Mouse (Mus musculus) granulocyte monocyte progenitor cell, adult 5-6 weeks (primary cell): ENCODE measurements around the gene Abhd17b. TPM values are rescaled to one million over a fixed set of nuclear protein-coding genes. Genes with fewer than 3 reads are reported as not detected.
"Not testable (repeated sequence)": the region's sequence is repeated elsewhere in the genome, so short reads cannot be mapped to it uniquely, and the experiment has no call there.

Experiments used
- ATAC-seq: replicated peaks from 2 replicates; pipeline ENCODE4 v1.8.0; 2016; ENCODE audit warnings: mild to moderate bottlenecking, moderate TSS enrichment, inconsistent platforms; ENCODE audit not compliant: poor library complexity, severe bottlenecking
- total RNA-seq, 2 experiments: library from RNA; stranded (forward) in 1 of 2; stranded (reverse) in 1 of 2; fragments of 200-712, 200-1000 nt in 1 of 2; fragments of >200 nt in 1 of 2; fragmentation: Nextera tagmentation in 1 of 2; gene quantifications; 2 replicates each; pipeline ENCODE4 v1.2.3; 2014 to 2017

Abhd17b gene
- total RNA-seq (2014; fragmentation: Nextera tagmentation) = 57.7 and 62.0 TPM in 2 replicates
- total RNA-seq (2017) = 63.0 and 66.5 TPM in 2 replicates

GRCm38 (mm10) chr19:21653172-21653981 lies at the start of gene Abhd17b:
Gene Abhd17b (plus strand): TSS chr19:21653185.
- ATAC-seq = no peak

- ATAC-seq = peak; percentile 79
Measured at GRCm38 (mm10) chr19:21603836-21604235, 49.1 kb upstream of the Abhd17b start.

GRCm38 (mm10) chr19:21605294-21605693 lies 47.7 kb upstream of the Abhd17b start:
- peak; percentile 72 for ATAC-seq

- no peak for ATAC-seq
Measured at GRCm38 (mm10) chr19:21610240-21610639, 42.7 kb upstream of the Abhd17b start.

- ATAC-seq = no peak
Measured at GRCm38 (mm10) chr19:21611297-21611696, 41.7 kb upstream of the Abhd17b start.

- ATAC-seq = peak; percentile 83
Measured at GRCm38 (mm10) chr19:21611725-21612575, 41.0 kb upstream of the Abhd17b start.

GRCm38 (mm10) chr19:21615801-21616200 lies 37.2 kb upstream of the Abhd17b start:
- ATAC-seq = peak; percentile 41; the same call in 1 of the 2 replicates

- ATAC-seq = peak; percentile 86
Measured at GRCm38 (mm10) chr19:21623410-21624147, 29.4 kb upstream of the Abhd17b start.

- ATAC-seq = no peak
Measured at GRCm38 (mm10) chr19:21624148-21624535, 28.8 kb upstream of the Abhd17b start.

GRCm38 (mm10) chr19:21626271-21626988 lies 26.6 kb upstream of the Abhd17b start:
- no peak for ATAC-seq

GRCm38 (mm10) chr19:21628440-21628839 lies 24.5 kb upstream of the Abhd17b start:
- not testable (repeated sequence) for ATAC-seq

- no peak for ATAC-seq
Measured at GRCm38 (mm10) chr19:21629030-21629429, 24.0 kb upstream of the Abhd17b start.

- ATAC-seq = no peak
Measured at GRCm38 (mm10) chr19:21629501-21629900, 23.5 kb upstream of the Abhd17b start.

GRCm38 (mm10) chr19:21630656-21631331 lies 22.2 kb upstream of the Abhd17b start:
- ATAC-seq = peak; percentile 78

GRCm38 (mm10) chr19:21635406-21635805 lies 17.6 kb upstream of the Abhd17b start:
- no peak for ATAC-seq

GRCm38 (mm10) chr19:21636907-21637306 lies 16.1 kb upstream of the Abhd17b start:
- no peak for ATAC-seq

GRCm38 (mm10) chr19:21637672-21638071 lies 15.3 kb upstream of the Abhd17b start:
- no peak for ATAC-seq

- peak; percentile 20; the same call in 1 of the 2 replicates for ATAC-seq
Measured at GRCm38 (mm10) chr19:21643935-21644334, 9.1 kb upstream of the Abhd17b start.

- no peak for ATAC-seq
Measured at GRCm38 (mm10) chr19:21645301-21645700, 7.7 kb upstream of the Abhd17b start.
